Mouse (Mus musculus) adrenal gland (tissue): ENCODE measurements at regions not wholly inside any gene's neighbourhood (a gene's known extent, or its start where the extent isn't known, plus 50 kb on each side); places are given as distances from the start of the nearest gene placed in this dataset.

ENCODE experiments used
- intact Hi-C: fragments of 180-260 bp; cut with DNase I; formaldehyde crosslinking; loops from one replicate; pipeline ENCODE4 v1.15.1; 2025

- intact Hi-C loops = no loop called here
These were observed 64.1 kb upstream of the Ranbp3l start for GRCm38 (mm10) chr15:8903651-8904050.

- intact Hi-C loops = no loop called here
These were observed 70.1 kb upstream of the Ranbp3l start for GRCm38 (mm10) chr15:8897487-8898158.

GRCm38 (mm10) chr15:8896856-8897255, 70.9 kb upstream of the Ranbp3l start:
- intact Hi-C loops = no loop called here

- intact Hi-C loops = no loop called here
These were observed 71.4 kb upstream of the Ranbp3l start for GRCm38 (mm10) chr15:8896391-8896790.

- intact Hi-C loops = loop anchor here (2.0 kb wide), 1 partner anchor 257 kb away; no protein-coding TSS in a partner anchor
These were observed 82.2 kb upstream of the Ranbp3l start for GRCm38 (mm10) chr15:8885585-8885984.

- intact Hi-C loops = loop anchor here (2.0 kb wide), 1 partner anchor 256 kb away; no protein-coding TSS in a partner anchor
These were observed 82.9 kb upstream of the Ranbp3l start for GRCm38 (mm10) chr15:8884608-8885467.

- intact Hi-C loops = no loop called here
These were observed 84.7 kb upstream of the Ranbp3l start for GRCm38 (mm10) chr15:8882880-8883539.

- intact Hi-C loops = no loop called here
These were observed 92.8 kb upstream of the Ranbp3l start for GRCm38 (mm10) chr15:8874884-8875493.

- intact Hi-C loops = no loop called here
These were observed 99.7 kb upstream of the Ranbp3l start for GRCm38 (mm10) chr15:8868021-8868420.

GRCm38 (mm10) chr15:8867160-8867891, 100.4 kb upstream of the Ranbp3l start:
- intact Hi-C loops = no loop called here

GRCm38 (mm10) chr15:8865089-8865933, 102.4 kb upstream of the Ranbp3l start:
- intact Hi-C loops = no loop called here

GRCm38 (mm10) chr15:8856419-8857084, 111.2 kb upstream of the Ranbp3l start:
- intact Hi-C loops = no loop called here

- intact Hi-C loops = no loop called here
These were observed 112.2 kb upstream of the Ranbp3l start for GRCm38 (mm10) chr15:8855511-8855910.

GRCm38 (mm10) chr15:8854336-8854735, 113.4 kb upstream of the Ranbp3l start:
- intact Hi-C loops = no loop called here

- intact Hi-C loops = no loop called here
These were observed 116.8 kb upstream of the Ranbp3l start for GRCm38 (mm10) chr15:8850996-8851395.

- intact Hi-C loops = no loop called here
These were observed 118.3 kb upstream of the Ranbp3l start for GRCm38 (mm10) chr15:8849413-8849812.

- intact Hi-C loops = no loop called here
These were observed 125.6 kb upstream of the Ranbp3l start for GRCm38 (mm10) chr15:8842129-8842528.

GRCm38 (mm10) chr15:8839462-8839861, 128.3 kb upstream of the Ranbp3l start:
- intact Hi-C loops = no loop called here

GRCm38 (mm10) chr15:8834151-8834550, 123.6 kb upstream of the Slc1a3 start:
- intact Hi-C loops = no loop called here
